Mouse (Mus musculus): ENCODE data around the gene Ror2. TPM values are rescaled to one million over a fixed set of nuclear protein-coding genes. Genes with fewer than 3 reads are reported as not detected.

Ror2 gene
- polyA plus RNA-seq, 1 experiment from 2014 or later, result 6.9 TPM

DNA sequence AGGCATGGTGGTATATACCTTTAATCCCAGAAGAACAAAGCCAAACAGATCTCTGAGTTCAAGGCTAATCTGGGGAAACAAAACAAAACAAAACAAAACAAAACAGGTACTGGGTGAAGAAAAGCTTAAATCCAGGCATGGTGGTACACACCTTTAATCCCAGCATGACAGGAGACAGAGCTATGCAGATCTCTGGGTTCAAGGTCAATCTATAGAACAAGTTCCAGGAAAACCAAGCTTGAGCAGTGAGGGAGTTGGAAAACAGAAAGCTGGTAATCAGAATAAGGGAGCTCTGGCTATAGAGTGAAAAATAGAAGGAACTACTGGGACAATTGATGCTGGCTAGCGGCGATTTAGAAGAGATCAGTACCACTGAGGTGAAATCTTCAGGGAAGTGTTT, 145.6 kb downstream of the Ror2 start:
- no peak overlapping the region for H3K9ac ChIP-seq (ENCODE audit: low read length)
- no peak overlapping the region for H3K27ac ChIP-seq (replicated peaks)
- TF ChIP-seq EP300 (optimal IDR thresholded peaks at IDR 0.05), result no peak
- no peak for TF ChIP-seq CTCF (IDR thresholded peaks at IDR 0.05; ENCODE audit: low read depth)
- ATAC-seq (ENCODE audit: low FRiP score, low TSS enrichment) (no peak), DNase-seq (ENCODE audit: low spot score) (no peak)
- no peak overlapping the region for H3K4me2 ChIP-seq (replicated peaks; ENCODE audit: low read depth)
- no peaks in the 10 kb centered on the region for H3K36me3 ChIP-seq (ENCODE audit: control insufficient read depth, insufficient read depth, low read length)
- H3K9me3 ChIP-seq (ENCODE audit: control insufficient read depth, low read length), result no peaks in the 10 kb centered on the region
- WGBS, result 90% methylated on average over 2 of the region's 2 CpGs
- H3K4me1 ChIP-seq (replicated peaks; ENCODE audit: control insufficient read depth, insufficient read depth), result no peaks in the 10 kb centered on the region
- H3K27me3 ChIP-seq (ENCODE audit: control insufficient read depth, insufficient read depth, low read length), result no peaks in the 10 kb centered on the region
- no peak overlapping the region for H3K4me3 ChIP-seq (ENCODE audit: low read depth, low read length)

DNA sequence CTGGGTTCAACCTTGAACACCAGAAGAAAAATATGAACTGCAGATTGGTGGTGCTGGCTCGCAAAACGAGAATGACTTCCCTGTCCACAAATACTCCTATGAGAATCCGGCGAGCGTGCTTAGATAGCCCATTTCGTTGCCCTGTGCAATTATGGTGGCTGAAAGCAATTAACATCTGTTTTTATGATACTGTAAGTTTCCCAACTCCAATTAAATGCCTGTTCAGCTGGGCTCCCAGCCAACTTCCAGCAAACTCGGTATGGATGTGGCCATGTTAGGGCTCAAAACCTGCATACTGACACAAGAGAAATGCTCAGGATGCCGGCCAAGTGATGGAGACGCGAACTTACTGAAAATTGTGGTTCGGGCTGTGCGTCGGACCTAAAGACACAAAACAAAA, 155.4 kb downstream of the Ror2 start:
- TF ChIP-seq CTCF (IDR thresholded peaks at IDR 0.05; ENCODE audit: low read depth) (no peak), EP300 (optimal IDR thresholded peaks at IDR 0.05) (no peak)
- ATAC-seq (ENCODE audit: low FRiP score, low TSS enrichment) (no peak), DNase-seq (ENCODE audit: low spot score) (no peak)
- H3K9me3 ChIP-seq (ENCODE audit: control insufficient read depth, low read length), result no peaks in the 10 kb centered on the region
- no peaks in the 10 kb centered on the region; the same call in 1 of the 2 replicates for H3K36me3 ChIP-seq (ENCODE audit: control insufficient read depth, insufficient read depth, low read length)
- no peaks in the 10 kb centered on the region for H3K4me1 ChIP-seq (replicated peaks; ENCODE audit: control insufficient read depth, insufficient read depth)
- WGBS, result 71% methylated on average over 13 of the region's 13 CpGs
- H3K27me3 ChIP-seq (ENCODE audit: control insufficient read depth, insufficient read depth, low read length), result no peaks in the 10 kb centered on the region
- no peak overlapping the region for H3K4me3 ChIP-seq (ENCODE audit: low read depth, low read length)
- H3K4me2 ChIP-seq (replicated peaks; ENCODE audit: low read depth), result no peak overlapping the region
- no peak overlapping the region for H3K9ac ChIP-seq (ENCODE audit: low read length)
- no peak overlapping the region; the same call in 1 of the 2 replicates for H3K27ac ChIP-seq (replicated peaks)

GRCm38 (mm10) chr13:53130032-53130431, 155.9 kb downstream of the Ror2 start:
- Histone ChIP-seq H3K36me3 (ENCODE audit: control insufficient read depth, insufficient read depth, low read length) (no peaks in the 10 kb centered on the region; the same call in 1 of the 2 replicates), H3K27ac (replicated peaks) (no peak overlapping the region), H3K4me1 (replicated peaks; ENCODE audit: control insufficient read depth, insufficient read depth) (no peaks in the 10 kb centered on the region), H3K27me3 (ENCODE audit: control insufficient read depth, insufficient read depth, low read length) (no peaks in the 10 kb centered on the region), H3K4me2 (replicated peaks; ENCODE audit: low read depth) (no peak overlapping the region), H3K4me3 (ENCODE audit: low read depth, low read length) (no peak overlapping the region), H3K9ac (ENCODE audit: low read length) (no peak overlapping the region), H3K9me3 (ENCODE audit: control insufficient read depth, low read length) (no peaks in the 10 kb centered on the region)
- TF ChIP-seq CTCF (IDR thresholded peaks at IDR 0.05; ENCODE audit: low read depth) (no peak), EP300 (optimal IDR thresholded peaks at IDR 0.05) (no peak)
- WGBS, result 54% methylated on average over 5 of the region's 5 CpGs
- ATAC-seq (ENCODE audit: low FRiP score, low TSS enrichment), result no peak
- DNase-seq (ENCODE audit: low spot score), result no peak

- WGBS, result 73% methylated on average over 5 of the region's 5 CpGs
- Histone ChIP-seq H3K4me1 (replicated peaks; ENCODE audit: control insufficient read depth, insufficient read depth) (no peaks in the 10 kb centered on the region), H3K27me3 (ENCODE audit: control insufficient read depth, insufficient read depth, low read length) (no peaks in the 10 kb centered on the region), H3K27ac (replicated peaks) (no peak overlapping the region), H3K9me3 (ENCODE audit: control insufficient read depth, low read length) (no peaks in the 10 kb centered on the region), H3K4me2 (replicated peaks; ENCODE audit: low read depth) (no peak overlapping the region), H3K36me3 (ENCODE audit: control insufficient read depth, insufficient read depth, low read length) (no peaks in the 10 kb centered on the region; the same call in 1 of the 2 replicates), H3K9ac (ENCODE audit: low read length) (no peak overlapping the region), H3K4me3 (ENCODE audit: low read depth, low read length) (no peak overlapping the region)
- ATAC-seq (ENCODE audit: low FRiP score, low TSS enrichment) (no peak), DNase-seq (ENCODE audit: low spot score) (no peak)
- TF ChIP-seq EP300 (optimal IDR thresholded peaks at IDR 0.05) (no peak), CTCF (IDR thresholded peaks at IDR 0.05; ENCODE audit: low read depth) (no peak)
Observed at GRCm38 (mm10) chr13:53125627-53126026, 160.3 kb downstream of the Ror2 start.

GRCm38 (mm10) chr13:53122085-53122484, 163.8 kb downstream of the Ror2 start:
- H3K4me2 ChIP-seq (replicated peaks; ENCODE audit: low read depth), result no peak overlapping the region
- H3K9ac ChIP-seq (ENCODE audit: low read length), result no peak overlapping the region
- H3K27me3 ChIP-seq (ENCODE audit: control insufficient read depth, insufficient read depth, low read length), result no peaks in the 10 kb centered on the region
- peaks cover 2% of the 10 kb centered on the region for H3K36me3 ChIP-seq (ENCODE audit: control insufficient read depth, insufficient read depth, low read length)
- H3K4me1 ChIP-seq (replicated peaks; ENCODE audit: control insufficient read depth, insufficient read depth), result no peaks in the 10 kb centered on the region
- no peaks in the 10 kb centered on the region for H3K9me3 ChIP-seq (ENCODE audit: control insufficient read depth, low read length)
- DNase-seq (ENCODE audit: low spot score), result peak; percentile 64
- WGBS, result 72% methylated on average over 8 of the region's 8 CpGs
- no peak overlapping the region for H3K4me3 ChIP-seq (ENCODE audit: low read depth, low read length)
- no peak overlapping the region for H3K27ac ChIP-seq (replicated peaks)
- ATAC-seq (ENCODE audit: low FRiP score, low TSS enrichment), result peak; percentile 45; the same call in 1 of the 2 replicates
- TF ChIP-seq EP300 (optimal IDR thresholded peaks at IDR 0.05) (no peak), CTCF (IDR thresholded peaks at IDR 0.05; ENCODE audit: low read depth) (no peak)

DNA sequence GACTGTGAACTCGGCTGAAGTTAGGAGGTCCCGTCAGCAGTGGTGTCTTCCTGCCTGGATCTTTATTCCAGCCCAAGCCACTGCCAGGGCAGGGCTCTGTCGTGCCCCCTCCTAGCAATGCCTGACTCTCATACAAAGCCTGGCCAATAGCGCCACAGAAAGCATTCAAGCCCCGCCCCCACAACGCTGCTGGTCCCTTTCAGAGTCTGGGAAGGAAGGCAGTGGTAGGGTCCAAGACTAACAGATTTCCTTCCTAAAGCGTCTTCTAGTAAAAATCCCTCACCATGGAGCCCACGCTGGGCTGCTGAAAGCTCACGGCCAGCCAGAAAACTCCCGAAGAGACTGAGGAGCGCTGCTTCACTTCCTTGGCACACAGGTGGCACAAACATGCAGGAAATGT, 165.0 kb downstream of the Ror2 start:
- DNase-seq (ENCODE audit: low spot score) (no peak), ATAC-seq (ENCODE audit: low FRiP score, low TSS enrichment) (no peak)
- H3K27ac ChIP-seq (replicated peaks), result no peak overlapping the region
- WGBS, result 45% methylated on average over 11 of the region's 11 CpGs
- no peak overlapping the region for H3K4me3 ChIP-seq (ENCODE audit: low read depth, low read length)
- TF ChIP-seq CTCF (IDR thresholded peaks at IDR 0.05; ENCODE audit: low read depth) (no peak), EP300 (optimal IDR thresholded peaks at IDR 0.05) (no peak)
- no peak overlapping the region for H3K9ac ChIP-seq (ENCODE audit: low read length)
- H3K9me3 ChIP-seq (ENCODE audit: control insufficient read depth, low read length), result no peaks in the 10 kb centered on the region
- no peak overlapping the region for H3K4me2 ChIP-seq (replicated peaks; ENCODE audit: low read depth)
- H3K27me3 ChIP-seq (ENCODE audit: control insufficient read depth, insufficient read depth, low read length), result no peaks in the 10 kb centered on the region
- no peaks in the 10 kb centered on the region for H3K4me1 ChIP-seq (replicated peaks; ENCODE audit: control insufficient read depth, insufficient read depth)
- peaks cover 2% of the 10 kb centered on the region; the same call in 1 of the 2 replicates for H3K36me3 ChIP-seq (ENCODE audit: control insufficient read depth, insufficient read depth, low read length)
